Mouse (Mus musculus): ENCODE measurements at regions not wholly inside any gene's neighbourhood (a gene's known extent, or its start where the extent isn't known, plus 50 kb on each side); places are given as distances from the start of the nearest gene placed in this dataset.

GRCm38 (mm10) chr16:53266116-53266515, 812.2 kb upstream of the Alcam start:
- TF ChIP-seq CTCF (IDR thresholded peaks at IDR 0.05; ENCODE audit: low read depth): peak; percentile 74
- Histone ChIP-seq H3K27me3 (ENCODE audit: insufficient read depth, low read length) (no peaks in the 10 kb centered on the region), H3K4me2 (no peak overlapping the region), H3K27ac (ENCODE audit: low read depth) (no peak overlapping the region), H3K4me3 (ENCODE audit: low read depth, low read length) (no peak overlapping the region), H3K4me1 (ENCODE audit: insufficient read depth) (no peaks in the 10 kb centered on the region), H3K9ac (no peak overlapping the region), H3K36me3 (ENCODE audit: insufficient read depth) (no peaks in the 10 kb centered on the region), H3K9me3 (ENCODE audit: low read depth, low read length) (no peaks in the 10 kb centered on the region)
- WGBS: 13% methylated on average over 3 of the region's 3 CpGs
- DNase-seq (peak; percentile 95), ATAC-seq (ENCODE audit: insufficient read depth) (no peak)

DNA sequence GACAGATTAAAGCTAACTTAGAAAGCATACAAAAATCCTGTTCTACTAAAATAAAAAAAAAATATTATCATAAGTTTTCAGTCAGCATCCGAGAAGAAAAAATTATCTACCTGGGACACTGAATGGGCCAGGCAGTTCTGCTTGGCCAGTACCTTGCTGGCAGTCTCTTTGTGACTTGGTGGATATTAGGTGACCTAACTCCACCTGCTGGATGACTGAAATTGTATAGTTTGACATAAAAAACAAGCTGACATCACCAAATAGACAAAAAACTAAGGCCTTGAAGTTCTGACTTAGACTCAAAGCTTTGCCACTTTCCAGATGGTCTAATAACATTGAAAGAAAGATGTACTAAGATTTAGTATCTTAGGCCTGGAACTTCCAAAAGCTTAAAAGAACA, 791.5 kb upstream of the Alcam start:
- Histone ChIP-seq H3K4me2 (no peak overlapping the region), H3K9me3 (ENCODE audit: low read depth, low read length) (no peaks in the 10 kb centered on the region), H3K4me3 (ENCODE audit: low read depth, low read length) (no peak overlapping the region), H3K4me1 (ENCODE audit: insufficient read depth) (no peaks in the 10 kb centered on the region), H3K36me3 (ENCODE audit: insufficient read depth) (no peaks in the 10 kb centered on the region), H3K9ac (no peak overlapping the region), H3K27me3 (ENCODE audit: insufficient read depth, low read length) (no peaks in the 10 kb centered on the region), H3K27ac (ENCODE audit: low read depth) (no peak overlapping the region)
- DNase-seq: no peak
- peak; percentile 1; the same call in 1 of the 2 replicates for TF ChIP-seq CTCF (IDR thresholded peaks at IDR 0.05; ENCODE audit: low read depth)
- 69% methylated on average over 1 of the region's 1 CpGs for WGBS
- no peak for ATAC-seq (ENCODE audit: insufficient read depth)

GRCm38 (mm10) chr16:53242126-53242537, 788.3 kb upstream of the Alcam start:
- Histone ChIP-seq H3K9ac (no peak overlapping the region), H3K4me3 (ENCODE audit: low read depth, low read length) (no peak overlapping the region), H3K9me3 (ENCODE audit: low read depth, low read length) (no peaks in the 10 kb centered on the region), H3K36me3 (ENCODE audit: insufficient read depth) (no peaks in the 10 kb centered on the region), H3K4me1 (ENCODE audit: insufficient read depth) (no peaks in the 10 kb centered on the region), H3K27ac (ENCODE audit: low read depth) (no peak overlapping the region), H3K27me3 (ENCODE audit: insufficient read depth, low read length) (no peaks in the 10 kb centered on the region), H3K4me2 (no peak overlapping the region)
- DNase-seq (peak; percentile 55), ATAC-seq (ENCODE audit: insufficient read depth) (peak; percentile 85)
- WGBS: 58% methylated on average over 3 of the region's 3 CpGs
- no peak for TF ChIP-seq CTCF (IDR thresholded peaks at IDR 0.05; ENCODE audit: low read depth)

GRCm38 (mm10) chr16:53218886-53219285, 765.0 kb upstream of the Alcam start:
- no peak for TF ChIP-seq CTCF (IDR thresholded peaks at IDR 0.05; ENCODE audit: low read depth)
- H3K9me3 ChIP-seq (ENCODE audit: low read depth, low read length): no peaks in the 10 kb centered on the region
- H3K36me3 ChIP-seq (ENCODE audit: insufficient read depth): no peaks in the 10 kb centered on the region
- H3K4me1 ChIP-seq (ENCODE audit: insufficient read depth): no peaks in the 10 kb centered on the region
- DNase-seq (no peak), ATAC-seq (ENCODE audit: insufficient read depth) (no peak)
- H3K27ac ChIP-seq (ENCODE audit: low read depth): no peak overlapping the region
- 73% methylated on average over 4 of the region's 4 CpGs for WGBS
- H3K27me3 ChIP-seq (ENCODE audit: insufficient read depth, low read length): no peaks in the 10 kb centered on the region
- H3K4me2 ChIP-seq: no peak overlapping the region
- H3K9ac ChIP-seq: no peak overlapping the region
- H3K4me3 ChIP-seq (ENCODE audit: low read depth, low read length): no peak overlapping the region

GRCm38 (mm10) chr16:53201449-53201848, 747.6 kb upstream of the Alcam start:
- Histone ChIP-seq H3K4me1 (ENCODE audit: insufficient read depth) (no peaks in the 10 kb centered on the region), H3K36me3 (ENCODE audit: insufficient read depth) (no peaks in the 10 kb centered on the region), H3K4me2 (no peak overlapping the region), H3K4me3 (ENCODE audit: low read depth, low read length) (no peak overlapping the region), H3K27ac (ENCODE audit: low read depth) (no peak overlapping the region), H3K9ac (no peak overlapping the region), H3K9me3 (ENCODE audit: low read depth, low read length) (no peaks in the 10 kb centered on the region), H3K27me3 (ENCODE audit: insufficient read depth, low read length) (no peaks in the 10 kb centered on the region)
- 21% methylated on average over 1 of the region's 1 CpGs for WGBS
- no peak for TF ChIP-seq CTCF (IDR thresholded peaks at IDR 0.05; ENCODE audit: low read depth)
- DNase-seq: peak; percentile 43
- peak; percentile 47; the same call in 1 of the 2 replicates for ATAC-seq (ENCODE audit: insufficient read depth)

DNA sequence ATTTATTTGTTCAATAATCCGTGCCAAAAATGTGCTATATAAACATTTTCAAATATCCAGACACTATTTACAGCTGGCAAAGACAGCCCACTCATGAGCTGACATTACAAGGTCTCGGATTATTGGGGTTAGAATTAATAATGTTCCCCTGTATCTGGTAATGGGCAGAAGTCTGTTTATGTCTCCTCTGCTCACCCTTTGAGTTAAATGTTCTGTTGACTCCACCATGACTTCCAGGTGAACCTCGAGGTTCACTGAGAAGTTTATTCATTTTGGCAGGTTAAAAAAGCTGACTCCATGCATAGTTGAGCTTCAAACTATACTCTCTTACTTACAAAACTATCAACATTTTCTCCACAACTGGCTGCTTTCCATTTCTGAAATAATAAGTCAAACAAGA, 732.6 kb upstream of the Alcam start:
- no peaks in the 10 kb centered on the region for H3K9me3 ChIP-seq (ENCODE audit: low read depth, low read length)
- no peaks in the 10 kb centered on the region for H3K36me3 ChIP-seq (ENCODE audit: insufficient read depth)
- no peaks in the 10 kb centered on the region for H3K27me3 ChIP-seq (ENCODE audit: insufficient read depth, low read length)
- 16% methylated on average over 3 of the region's 3 CpGs for WGBS
- ATAC-seq (ENCODE audit: insufficient read depth) (no peak), DNase-seq (peak; percentile 59)
- no peak overlapping the region for H3K4me3 ChIP-seq (ENCODE audit: low read depth, low read length)
- no peak for TF ChIP-seq CTCF (IDR thresholded peaks at IDR 0.05; ENCODE audit: low read depth)
- no peak overlapping the region for H3K9ac ChIP-seq
- no peak overlapping the region for H3K4me2 ChIP-seq
- H3K4me1 ChIP-seq (ENCODE audit: insufficient read depth): no peaks in the 10 kb centered on the region
- no peak overlapping the region for H3K27ac ChIP-seq (ENCODE audit: low read depth)

GRCm38 (mm10) chr16:53156352-53156751, 702.5 kb upstream of the Alcam start:
- ATAC-seq (ENCODE audit: insufficient read depth): no peak
- no peaks in the 10 kb centered on the region for H3K27me3 ChIP-seq (ENCODE audit: insufficient read depth, low read length)
- no peaks in the 10 kb centered on the region for H3K4me1 ChIP-seq (ENCODE audit: insufficient read depth)

DNA sequence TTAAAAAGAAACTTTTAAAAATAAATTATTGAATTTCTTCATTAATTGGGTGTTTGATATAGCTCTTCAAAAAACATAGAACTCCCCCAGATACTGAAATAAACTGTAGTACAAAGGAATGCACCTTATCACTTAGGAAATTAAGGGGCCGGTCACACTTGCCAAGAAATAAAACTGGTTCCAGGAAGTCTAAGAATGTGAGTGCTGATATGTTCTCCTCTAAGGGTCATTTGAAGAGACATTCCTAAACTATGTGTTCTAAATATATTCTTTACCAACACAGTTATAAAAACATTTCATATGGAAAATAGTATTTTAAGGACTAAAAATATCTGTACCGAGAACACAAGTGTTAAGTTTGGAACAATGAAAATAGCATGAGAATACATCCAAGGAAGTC, 676.8 kb upstream of the Alcam start:
- peak; percentile 69 for DNase-seq
- Histone ChIP-seq H3K27me3 (ENCODE audit: insufficient read depth, low read length) (no peaks in the 10 kb centered on the region), H3K4me3 (ENCODE audit: low read depth, low read length) (no peak overlapping the region), H3K9me3 (ENCODE audit: low read depth, low read length) (no peaks in the 10 kb centered on the region), H3K4me2 (no peak overlapping the region), H3K36me3 (ENCODE audit: insufficient read depth) (no peaks in the 10 kb centered on the region), H3K4me1 (ENCODE audit: insufficient read depth) (no peaks in the 10 kb centered on the region), H3K9ac (no peak overlapping the region), H3K27ac (ENCODE audit: low read depth) (peak overlapping the region; percentile 21; the same call in 1 of the 2 replicates)
- no peak for TF ChIP-seq CTCF (IDR thresholded peaks at IDR 0.05; ENCODE audit: low read depth)
- ATAC-seq (ENCODE audit: insufficient read depth): peak; percentile 86; the same call in 1 of the 2 replicates
- WGBS: 44% methylated on average over 2 of the region's 2 CpGs

More at GRCm38 (mm10) chr16:53156352-53156751, 702.5 kb upstream of the Alcam start:
- TF ChIP-seq CTCF (IDR thresholded peaks at IDR 0.05; ENCODE audit: low read depth): no peak
- Histone ChIP-seq H3K4me3 (ENCODE audit: low read depth, low read length) (no peak overlapping the region), H3K9me3 (ENCODE audit: low read depth, low read length) (no peaks in the 10 kb centered on the region), H3K36me3 (ENCODE audit: insufficient read depth) (no peaks in the 10 kb centered on the region), H3K27ac (ENCODE audit: low read depth) (no peak overlapping the region), H3K9ac (no peak overlapping the region), H3K4me2 (no peak overlapping the region)
- DNase-seq: no peak
